Mouse (Mus musculus): ENCODE results near the gene Slc6a6. TPM values are rescaled to one million over a fixed set of nuclear protein-coding genes. Genes with fewer than 3 reads are reported as not detected.

The Slc6a6 gene
- total and polyA plus RNA-seq, 3 experiments, result 54.6 to 90.0 TPM; not detected in 1

- H3K27ac ChIP-seq (ENCODE audit: control insufficient read depth, low read depth, low read length), result no peak overlapping the region
- no peaks in the 10 kb centered on the region for H3K9me3 ChIP-seq (replicated peaks; ENCODE audit: insufficient read depth, low read length)
- H3K4me3 ChIP-seq (ENCODE audit: control insufficient read depth in 1 of 2, insufficient read depth in 1 of 2, low read depth in 2 of 2, low read length in 2 of 2), result no peak overlapping the region
- H3K27me3 ChIP-seq (ENCODE audit: control insufficient read depth in 1 of 2, insufficient read depth in 2 of 2, low read length in 2 of 2), result no peaks in the 10 kb centered on the region
- no peak for TF ChIP-seq ZKSCAN1 (IDR thresholded peaks at IDR 0.05; ENCODE audit: low read depth, low read length)
- TF ChIP-seq NRF1 (IDR thresholded peaks at IDR 0.05; ENCODE audit: insufficient read depth, low read depth, low read length, poor library complexity, severe bottlenecking), result no peak
- TF ChIP-seq KAT2A (conservative IDR thresholded peaks at IDR 0.05; ENCODE audit: low read depth, low read length), result no peak
- TF ChIP-seq CHD2 (IDR thresholded peaks at IDR 0.05; ENCODE audit: low read length), result no peak
- TF ChIP-seq MYC (IDR thresholded peaks at IDR 0.05; ENCODE audit: low read depth, low read length), result no peak
- no peak for DNase-seq (ENCODE audit: low read depth, low spot score)
- H3K4me1 ChIP-seq (ENCODE audit: control insufficient read depth in 1 of 2, insufficient read depth in 2 of 2, low read length in 2 of 2), result peaks cover under 1 to 8% of the 10 kb centered on the region in 2 experiments; a peak in 3 of 4 replicates
- peaks cover 8 to 9% of the 10 kb centered on the region in 2 experiments; a peak in 3 of 4 replicates for H3K36me3 ChIP-seq (ENCODE audit: control insufficient read depth in 1 of 2, insufficient read depth in 2 of 2, low read length in 2 of 2)
- no peak overlapping the region for H3K9ac ChIP-seq (ENCODE audit: control insufficient read depth, low read depth, low read length, poor library complexity, severe bottlenecking)
- 0 out of 2 replicates have a peak, but pooled peaks cover 3% of the 10 kb centered on the region for H3K79me2 ChIP-seq (ENCODE audit: control insufficient read depth, insufficient read depth, low read length, poor library complexity)
Measured at GRCm38 (mm10) chr6:91704446-91704845, 20.6 kb downstream of the Slc6a6 start.

GRCm38 (mm10) chr6:91705651-91706050, 21.8 kb downstream of the Slc6a6 start:
- Histone ChIP-seq H3K4me3 (ENCODE audit: control insufficient read depth in 1 of 2, insufficient read depth in 1 of 2, low read depth in 2 of 2, low read length in 2 of 2) (no peak overlapping the region), H3K4me1 (ENCODE audit: control insufficient read depth in 1 of 2, insufficient read depth in 2 of 2, low read length in 2 of 2) (no peaks in the 10 kb centered on the region), H3K79me2 (ENCODE audit: control insufficient read depth, insufficient read depth, low read length, poor library complexity) (0 out of 2 replicates have a peak, but pooled peaks cover 3% of the 10 kb centered on the region), H3K27me3 (ENCODE audit: control insufficient read depth in 1 of 2, insufficient read depth in 2 of 2, low read length in 2 of 2) (no peaks in the 10 kb centered on the region), H3K36me3 (ENCODE audit: control insufficient read depth in 1 of 2, insufficient read depth in 2 of 2, low read length in 2 of 2) (peaks cover 2 to 10% of the 10 kb centered on the region in 2 experiments), H3K9ac (ENCODE audit: control insufficient read depth, low read depth, low read length, poor library complexity, severe bottlenecking) (no peak overlapping the region), H3K27ac (ENCODE audit: control insufficient read depth, low read depth, low read length) (no peak overlapping the region), H3K9me3 (replicated peaks; ENCODE audit: insufficient read depth, low read length) (no peaks in the 10 kb centered on the region)
- no peak for DNase-seq (ENCODE audit: low read depth, low spot score)
- no peak for TF ChIP-seq CHD2 (IDR thresholded peaks at IDR 0.05; ENCODE audit: low read length)

GRCm38 (mm10) chr6:91706072-91706776, 22.4 kb downstream of the Slc6a6 start:
- Histone ChIP-seq H3K27me3 (ENCODE audit: control insufficient read depth in 1 of 2, insufficient read depth in 2 of 2, low read length in 2 of 2) (no peaks in the 10 kb centered on the region), H3K79me2 (ENCODE audit: control insufficient read depth, insufficient read depth, low read length, poor library complexity) (0 out of 2 replicates have a peak, but pooled peaks cover 3% of the 10 kb centered on the region), H3K4me3 (ENCODE audit: control insufficient read depth in 1 of 2, insufficient read depth in 1 of 2, low read depth in 2 of 2, low read length in 2 of 2) (no peak overlapping the region), H3K27ac (ENCODE audit: control insufficient read depth, low read depth, low read length) (no peak overlapping the region), H3K9ac (ENCODE audit: control insufficient read depth, low read depth, low read length, poor library complexity, severe bottlenecking) (no peak overlapping the region), H3K36me3 (ENCODE audit: control insufficient read depth in 1 of 2, insufficient read depth in 2 of 2, low read length in 2 of 2) (peaks cover 2 to 11% of the 10 kb centered on the region in 2 experiments), H3K4me1 (ENCODE audit: control insufficient read depth in 1 of 2, insufficient read depth in 2 of 2, low read length in 2 of 2) (no peaks in the 10 kb centered on the region), H3K9me3 (replicated peaks; ENCODE audit: insufficient read depth, low read length) (no peaks in the 10 kb centered on the region)
- DNase-seq (ENCODE audit: low read depth, low spot score), result no peak
- no peak for TF ChIP-seq TAL1 (IDR thresholded peaks at IDR 0.05; ENCODE audit: low read length)
- TF ChIP-seq HCFC1 (IDR thresholded peaks at IDR 0.05; ENCODE audit: low read depth, low read length), result no peak
- no peak for TF ChIP-seq CHD2 (IDR thresholded peaks at IDR 0.05; ENCODE audit: low read length)
- no peak for TF ChIP-seq MAFK (IDR thresholded peaks at IDR 0.05; ENCODE audit: borderline replicate concordance, low read depth, low read length)
- no peak for TF ChIP-seq SMC3 (IDR thresholded peaks at IDR 0.05; ENCODE audit: low read depth, low read length)
- TF ChIP-seq ZMIZ1 (IDR thresholded peaks at IDR 0.05; ENCODE audit: low read depth, low read length), result no peak
- TF ChIP-seq TCF12 (IDR thresholded peaks at IDR 0.05; ENCODE audit: low read depth, low read length), result no peak
- no peak for TF ChIP-seq MAZ (IDR thresholded peaks at IDR 0.05; ENCODE audit: low read depth, low read length)
- no peak for TF ChIP-seq MYB (IDR thresholded peaks at IDR 0.05; ENCODE audit: low read depth, low read length)
- TF ChIP-seq BHLHE40 (IDR thresholded peaks at IDR 0.05; ENCODE audit: borderline replicate concordance, low read depth, low read length), result no peak
- TF ChIP-seq USF2 (IDR thresholded peaks at IDR 0.05; ENCODE audit: borderline replicate concordance in 1 of 2, insufficient read depth in 1 of 2, low read depth in 1 of 2, low read length in 2 of 2), result no peak
- no peak for TF ChIP-seq GABPA (IDR thresholded peaks at IDR 0.05; ENCODE audit: low read depth, low read length)
